In the genomic region with DNA sequence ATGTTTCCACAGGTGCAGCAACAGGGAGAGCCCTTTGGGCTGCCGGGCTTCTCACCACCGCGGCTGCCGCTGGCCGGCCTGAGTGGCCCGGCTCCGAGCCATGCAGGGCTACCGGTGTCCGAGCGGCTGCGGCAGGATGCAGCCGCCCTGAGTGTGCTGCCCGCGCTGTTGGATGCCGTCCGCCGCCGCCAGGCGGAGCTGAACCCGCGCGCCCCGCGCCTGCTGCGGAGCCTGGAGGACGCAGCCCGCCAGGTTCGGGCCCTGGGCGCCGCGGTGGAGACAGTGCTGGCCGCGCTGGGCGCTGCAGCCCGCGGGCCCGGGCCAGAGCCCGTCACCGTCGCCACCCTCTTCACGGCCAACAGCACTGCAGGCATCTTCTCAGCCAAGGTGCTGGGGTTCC, we compare ENCODE assay signal across 10 mouse cellular contexts. TPM values are rescaled to one million over a fixed set of nuclear protein-coding genes. Genes with fewer than 3 reads are reported as not detected.
DNase-seq lines count a peak whose midpoint lies in the region; ATAC-seq and TF ChIP-seq lines count a peak whose summit lies in the region.
"Had no signal": no experiment of that assay in that cellular context is flagged by ENCODE, and none has a peak within 500 bp of the region (broad histone marks: within the 10 kb centered on the region; RNA-seq: fewer than 3 reads in every experiment).

No protein-coding gene starts in this region.

- peak overlapping the region; percentile 31; the same call in 1 of the 2 replicates for H3K27ac ChIP-seq in forebrain, embryonic 12.5 days
- no peak overlapping the region for H3K27ac ChIP-seq in heart, postnatal 0 days (ENCODE audit: low read depth)
- no peak overlapping the region for H3K27ac ChIP-seq in liver, embryonic 15.5 days (replicated peaks)
- H3K27ac ChIP-seq: macrophage had no signal

- H3K9me3 ChIP-seq in forebrain, embryonic 12.5 days: no peaks in the 10 kb centered on the region
- H3K9me3 ChIP-seq in heart, postnatal 0 days (replicated peaks; ENCODE audit: control insufficient read depth, low read length): no peaks in the 10 kb centered on the region
- H3K9me3 ChIP-seq in liver, embryonic 15.5 days (replicated peaks): no peaks in the 10 kb centered on the region
- H3K9me3 ChIP-seq: G1E had no signal

- no peak for TF ChIP-seq EP300 in heart, postnatal 0 days (IDR thresholded peaks at IDR 0.05; ENCODE audit: low read depth)

- peak overlapping the region; percentile 65 for H3K4me2 ChIP-seq in forebrain, embryonic 12.5 days
- peak overlapping the region; percentile 56 for H3K4me2 ChIP-seq in heart, postnatal 0 days (ENCODE audit: low read depth, low read length)
- peak overlapping the region; percentile 71 for H3K4me2 ChIP-seq in liver, embryonic 15.5 days

- H3K4me3 ChIP-seq in C2C12 (ENCODE audit: insufficient read depth, poor library complexity, severe bottlenecking): no peak overlapping the region
- H3K4me3 ChIP-seq in forebrain, embryonic 12.5 days (replicated peaks): peak overlapping the region; percentile 39
- peak overlapping the region; percentile 27 for H3K4me3 ChIP-seq in heart, postnatal 0 days (ENCODE audit: low read depth, low read length)
- peak overlapping the region; percentile 43 for H3K4me3 ChIP-seq in liver, embryonic 15.5 days (replicated peaks)

- H3ac ChIP-seq in C2C12 (ENCODE audit: control insufficient read depth, insufficient read length, low read depth): no peak overlapping the region

- 1% methylated on average over 41 of the region's 41 CpGs for WGBS in forebrain, embryonic 12.5 days
- 3% methylated on average over 40 of the region's 41 CpGs for WGBS in heart, postnatal 0 days
- WGBS in liver, embryonic 15.5 days (ENCODE audit: insufficient replicate concordance): 1% methylated on average over 41 of the region's 41 CpGs

- H3K36me3 ChIP-seq in C2C12 (ENCODE audit: control insufficient read depth, insufficient read depth): no peaks in the 10 kb centered on the region
- H3K36me3 ChIP-seq in forebrain, embryonic 12.5 days (replicated peaks): no peaks in the 10 kb centered on the region
- no peaks in the 10 kb centered on the region for H3K36me3 ChIP-seq in heart, postnatal 0 days (replicated peaks; ENCODE audit: control insufficient read depth, insufficient read depth, low read length)
- H3K36me3 ChIP-seq in liver, embryonic 15.5 days (replicated peaks): no peaks in the 10 kb centered on the region
- H3K36me3 ChIP-seq in splenic B cell, adult 2 months (ENCODE audit: control insufficient read depth, insufficient read depth, low read length, poor library complexity, severe bottlenecking): no peaks in the 10 kb centered on the region
- H3K36me3 ChIP-seq: G1E had no signal

- no peaks in the 10 kb centered on the region for H3K79me3 ChIP-seq in C2C12 (ENCODE audit: low read depth)

- TF ChIP-seq CTCF in C2C12 (IDR thresholded peaks at IDR 0.05; ENCODE audit: control insufficient read depth, insufficient read depth, insufficient read length): peak; percentile 5
- peak; percentile 48 for TF ChIP-seq CTCF in heart, postnatal 0 days (IDR thresholded peaks at IDR 0.05; ENCODE audit: low read depth)

- peak; percentile 52 for ATAC-seq in forebrain, embryonic 12.5 days (ENCODE audit: low FRiP score)
- ATAC-seq in heart, postnatal 0 days (ENCODE audit: insufficient read depth, low read depth): peak; percentile 52
- peak; percentile 57 for ATAC-seq in liver, embryonic 15.5 days (ENCODE audit: insufficient read depth)

- DNase-seq in cerebellum, adult 11 months: peak; percentile 80
- no peak for DNase-seq in heart, postnatal 0 days (ENCODE audit: low spot score)
- DNase-seq in kidney, postnatal 14 days: peak; percentile 85
- DNase-seq in natural killer cell, adult 2 months (ENCODE audit: low spot score in 2 of 2): peak; percentile 60
- DNase-seq in splenic B cell, adult 2 months (ENCODE audit: low read depth, low spot score): peak; percentile 70

- H3K27me3 ChIP-seq in C2C12 (ENCODE audit: control insufficient read depth, insufficient read depth, insufficient read length): no peaks in the 10 kb centered on the region
- no peaks in the 10 kb centered on the region for H3K27me3 ChIP-seq in forebrain, embryonic 12.5 days
- no peaks in the 10 kb centered on the region for H3K27me3 ChIP-seq in heart, postnatal 0 days (ENCODE audit: control insufficient read depth, insufficient read depth, low read length)
- peaks cover 18% of the 10 kb centered on the region for H3K27me3 ChIP-seq in liver, embryonic 15.5 days
- H3K27me3 ChIP-seq in splenic B cell, adult 2 months (ENCODE audit: control insufficient read depth, insufficient read depth, low read length, poor library complexity, severe bottlenecking): no peaks in the 10 kb centered on the region

- peaks cover 23% of the 10 kb centered on the region for H3K4me1 ChIP-seq in forebrain, embryonic 12.5 days
- peaks cover 12% of the 10 kb centered on the region for H3K4me1 ChIP-seq in heart, postnatal 0 days (ENCODE audit: control insufficient read depth, insufficient read depth)
- peaks cover 23% of the 10 kb centered on the region for H3K4me1 ChIP-seq in liver, embryonic 15.5 days (replicated peaks)

- H3K79me2 ChIP-seq in C2C12 (ENCODE audit: control insufficient read depth, insufficient read depth): no peaks in the 10 kb centered on the region

- peak overlapping the region; percentile 41 for H3K9ac ChIP-seq in forebrain, embryonic 12.5 days
- peak overlapping the region; percentile 44; the same call in 1 of the 2 replicates for H3K9ac ChIP-seq in heart, postnatal 0 days (replicated peaks; ENCODE audit: low read depth, low read length)
- H3K9ac ChIP-seq in liver, embryonic 15.5 days: peak overlapping the region; percentile 25; the same call in 1 of the 2 replicates

TF ChIP-seq in C2C12, 6 proteins besides CTCF, POLR2A, EP300 and RAD21:
- TF ChIP-seq MYOD1 (IDR thresholded peaks at IDR 0.05; ENCODE audit: control insufficient read depth, insufficient read length, low read depth) (no peak), MAX (IDR thresholded peaks at IDR 0.05) (no peak), CEBPB (IDR thresholded peaks at IDR 0.05; ENCODE audit: low read depth) (no peak), MYOG (IDR thresholded peaks at IDR 0.05; ENCODE audit: control insufficient read depth, extremely low read depth, insufficient read length) (no peak), FOSL1 (IDR thresholded peaks at IDR 0.05; ENCODE audit: insufficient read depth, low read length, poor library complexity, severe bottlenecking) (no peak), USF1 (IDR thresholded peaks at IDR 0.05; ENCODE audit: low read depth) (no peak)

RNA-seq across cellular contexts. Expression of a gene that starts 4.5 kb away (rescaled TPM):
- polyA plus RNA-seq in C2C12 (2012; fragmentation: generic; extraction: Trizol): 9.2 TPM
- 6.7 and 8.3 TPM in 2 replicates for polyA plus RNA-seq in forebrain, embryonic 12.5 days (2016; fragmentation: Nextera tagmentation; extraction: Ambion mirVana)
- total RNA-seq in heart, postnatal 0 days (2014; rRNA removed; ENCODE audit: low replicate concordance): 9.3 and 11.1 TPM in 2 replicates
- 2.6 and 3.1 TPM in 2 replicates for polyA plus RNA-seq in heart, postnatal 0 days (2015; fragmentation: Nextera tagmentation; extraction: Ambion mirVana)
- 2.7 and 2.8 TPM in 2 replicates for polyA plus RNA-seq in liver, embryonic 15.5 days (2015; fragmentation: Nextera tagmentation; extraction: Ambion mirVana)
- polyA plus RNA-seq: macrophage had no signal

RNA-seq across cellular contexts. Expression of a gene that starts 8.3 kb away (rescaled TPM):
- 132 TPM for polyA plus RNA-seq in C2C12 (2012; fragmentation: generic; extraction: Trizol)
- 57.4 and 72.6 TPM in 2 replicates for polyA plus RNA-seq in forebrain, embryonic 12.5 days (2016; fragmentation: Nextera tagmentation; extraction: Ambion mirVana)
- 19.3 and 32.4 TPM in 2 replicates for total RNA-seq in heart, postnatal 0 days (2014; rRNA removed; ENCODE audit: low replicate concordance)
- 25.6 and 27.6 TPM in 2 replicates for polyA plus RNA-seq in heart, postnatal 0 days (2015; fragmentation: Nextera tagmentation; extraction: Ambion mirVana)
- 22.9 and 23.7 TPM in 2 replicates for polyA plus RNA-seq in liver, embryonic 15.5 days (2015; fragmentation: Nextera tagmentation; extraction: Ambion mirVana)

RNA-seq across cellular contexts. Expression of a gene that starts 15.0 kb away (rescaled TPM):
- 0.13 TPM for polyA plus RNA-seq in C2C12 (2012; fragmentation: generic; extraction: Trizol)
- 0.40 and 0.42 TPM in 2 replicates for polyA plus RNA-seq in forebrain, embryonic 12.5 days (2016; fragmentation: Nextera tagmentation; extraction: Ambion mirVana)
- total RNA-seq in heart, postnatal 0 days (2014; rRNA removed; ENCODE audit: low replicate concordance): not detected in 2 replicates
- polyA plus RNA-seq in heart, postnatal 0 days (2015; fragmentation: Nextera tagmentation; extraction: Ambion mirVana): not detected in 2 replicates
- 0.06 and 0.10 TPM in 2 replicates for polyA plus RNA-seq in liver, embryonic 15.5 days (2015; fragmentation: Nextera tagmentation; extraction: Ambion mirVana)
- polyA plus RNA-seq: G1E, macrophage had no signal

RNA-seq across cellular contexts. Expression of a gene that starts 27.4 kb away (rescaled TPM):
- 26.9 TPM for polyA plus RNA-seq in C2C12 (2012; fragmentation: generic; extraction: Trizol)
- polyA plus RNA-seq in forebrain, embryonic 12.5 days (2016; fragmentation: Nextera tagmentation; extraction: Ambion mirVana): 9.0 and 10.3 TPM in 2 replicates
- total RNA-seq in heart, postnatal 0 days (2014; rRNA removed; ENCODE audit: low replicate concordance): 8.9 and 21.6 TPM in 2 replicates
- polyA plus RNA-seq in heart, postnatal 0 days (2015; fragmentation: Nextera tagmentation; extraction: Ambion mirVana): 0.42 and 0.56 TPM in 2 replicates
- polyA plus RNA-seq in liver, embryonic 15.5 days (2015; fragmentation: Nextera tagmentation; extraction: Ambion mirVana): 2.8 and 2.9 TPM in 2 replicates

RNA-seq across cellular contexts. Expression of a gene that starts 52.6 kb away (rescaled TPM):
- 15.0 TPM for polyA plus RNA-seq in C2C12 (2012; fragmentation: generic; extraction: Trizol)
- polyA plus RNA-seq in forebrain, embryonic 12.5 days (2016; fragmentation: Nextera tagmentation; extraction: Ambion mirVana): 5.7 and 6.0 TPM in 2 replicates
- 31.8 and 38.9 TPM in 2 replicates for total RNA-seq in heart, postnatal 0 days (2014; rRNA removed; ENCODE audit: low replicate concordance)
- 17.3 and 17.6 TPM in 2 replicates for polyA plus RNA-seq in heart, postnatal 0 days (2015; fragmentation: Nextera tagmentation; extraction: Ambion mirVana)
- polyA plus RNA-seq in liver, embryonic 15.5 days (2015; fragmentation: Nextera tagmentation; extraction: Ambion mirVana): 11.0 and 13.1 TPM in 2 replicates
